Mouse (Mus musculus) heart, postnatal 25 days (tissue): ENCODE results near the gene Olfr829. TPM values are rescaled to one million over a fixed set of nuclear protein-coding genes. Genes with fewer than 3 reads are reported as not detected.
"Not testable (repeated sequence)": the region's sequence is repeated elsewhere in the genome, so short reads cannot be mapped to it uniquely, and the experiment has no call there.

Source experiments
- DNase-seq: peaks from one replicate; pipeline ENCODE4 v3.0.0; 2022; ENCODE audit warnings: low spot score
- intact Hi-C: fragments of 180-260 bp; cut with DNase I; formaldehyde crosslinking; loops from one replicate; pipeline ENCODE4 v1.15.1; 2025
- total RNA-seq, 2 experiments: library from RNA; stranded (reverse); gene quantifications; 2 replicates each; pipeline ENCODE4 v1.2.3; 2021

The Olfr829 gene
- not detected for total RNA-seq

DNA sequence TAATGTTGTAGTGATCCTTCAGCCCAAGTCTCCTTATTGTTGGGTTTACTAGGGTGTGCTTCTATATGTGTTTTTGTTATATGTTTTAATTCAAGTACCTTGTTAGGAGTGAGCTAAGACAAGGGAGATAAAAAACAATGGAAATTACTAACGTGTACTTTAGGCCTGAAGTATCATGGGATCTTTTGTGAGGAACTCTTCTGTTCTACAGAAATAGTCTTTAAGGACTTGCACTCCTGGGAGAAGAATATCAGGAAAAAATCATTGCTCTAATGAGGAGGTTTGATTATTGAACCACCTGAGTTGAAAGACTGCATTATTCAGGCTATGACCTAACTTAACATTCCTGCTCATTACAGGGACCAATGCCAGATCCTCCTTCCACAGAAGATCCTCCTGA, at the start of gene Olfr829:
TSS of gene Olfr829 (plus strand) at position 301 of the 400 bp plus-strand sequence.
- intact Hi-C loops: no loop called here
- DNase-seq: no peak

- no peak for DNase-seq
- intact Hi-C loops: no loop called here
Observed at GRCm38 (mm10) chr9:18819426-18819825, 35.3 kb upstream of the Olfr829 start, which contains the start of gene Olfr828. Olfr828 (minus strand) TSS chr9:18819526.

DNA sequence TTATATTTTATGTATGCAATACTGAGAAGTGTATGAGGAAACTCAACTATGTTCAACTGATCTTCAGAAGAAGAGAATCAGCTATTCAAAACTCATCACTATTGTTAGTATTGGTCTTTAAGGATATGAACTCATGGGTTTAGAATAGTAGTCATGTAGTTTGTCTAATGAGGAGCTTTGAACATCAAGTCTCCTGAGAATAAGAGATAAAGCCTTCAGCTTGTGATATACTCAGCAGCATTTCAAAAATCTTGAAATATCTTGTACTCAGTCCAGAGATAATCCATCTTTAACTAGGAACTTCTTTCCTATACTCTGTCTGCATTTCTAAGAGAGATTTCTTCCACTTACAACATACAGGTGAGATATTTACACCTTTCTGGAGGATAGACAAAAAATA, 19.7 kb downstream of the Olfr829 start, which contains the start of gene Olfr830:
TSS of gene Olfr830 (plus strand) at position 301 of the 400 bp plus-strand sequence.
- no peak for DNase-seq

GRCm38 (mm10) chr9:18907699-18908098, 53.0 kb downstream of the Olfr829 start:
- DNase-seq, intact Hi-C loops: not testable (repeated sequence)

More for the DNA sequence above, 19.7 kb downstream of the Olfr829 start, which contains the start of gene Olfr830:
- intact Hi-C loops: no loop called here

Other genes with a start within 250 kb of the Olfr829 start
- gene Muc16, start 180.4 kb upstream of the Olfr829 start, total RNA-seq: 1 to 10 TPM; 6.2 to 8.1 TPM
- gene Olfr24, start 90.9 kb upstream of the Olfr829 start, total RNA-seq: not detected
- gene Olfr828, start 35.4 kb upstream of the Olfr829 start, total RNA-seq: not detected
- not detected for gene Olfr830, start 19.8 kb downstream of the Olfr829 start, total RNA-seq
- not detected for gene Olfr832, start 82.2 kb downstream of the Olfr829 start, total RNA-seq
- gene Olfr834, start 133.1 kb downstream of the Olfr829 start, total RNA-seq: not detected
- gene Olfr835, start 177.8 kb downstream of the Olfr829 start, total RNA-seq: not detected